Mouse (Mus musculus): ENCODE results near the gene Ccl26. TPM values are rescaled to one million over a fixed set of nuclear protein-coding genes. Genes with fewer than 3 reads are reported as not detected.
"Not testable (repeated sequence)": the region's sequence is repeated elsewhere in the genome, so short reads cannot be mapped to it uniquely, and the experiment has no call there.

Gene Ccl26
- polyA plus RNA-seq (2015; fragmentation: Nextera tagmentation; extraction: Ambion mirVana): not detected in 2 replicates

GRCm38 (mm10) chr5:135563469-135563868 lies at the start of gene Ccl26:
Gene Ccl26, minus strand, starts transcription at chr5:135563569.
- H3K27me3 ChIP-seq (ENCODE audit: control insufficient read depth, insufficient read depth, low read depth, low read length): no peaks in the 10 kb centered on the region
- H3K4me3 ChIP-seq (ENCODE audit: low read depth, low read length): no peak within 1 kb of the TSS
- H3K9me3 ChIP-seq (replicated peaks; ENCODE audit: control insufficient read depth, low read length): no peaks in the 10 kb centered on the region
- no peak for ATAC-seq (ENCODE audit: low read depth)
- no peaks in the 10 kb centered on the region for H3K36me3 ChIP-seq (ENCODE audit: control insufficient read depth, insufficient read depth)
- H3K4me2 ChIP-seq (ENCODE audit: low read depth, low read length): no peak within 1 kb of the TSS
- H3K27ac ChIP-seq (ENCODE audit: low read length): no peak within 1 kb of the TSS
- H3K4me1 ChIP-seq (ENCODE audit: control insufficient read depth, low read depth, low read length): no peaks in the 10 kb centered on the region
- WGBS (ENCODE audit: insufficient replicate concordance): 65% methylated on average over 3 of the region's 3 CpGs
- no peak within 1 kb of the TSS for H3K9ac ChIP-seq (ENCODE audit: low read depth, low read length)

GRCm38 (mm10) chr5:135609794-135610193 lies 46.4 kb upstream of the Ccl26 start:
- H3K4me1 ChIP-seq (ENCODE audit: control insufficient read depth, low read depth, low read length): no peaks in the 10 kb centered on the region
- H3K4me3 ChIP-seq (ENCODE audit: low read depth, low read length): no peak overlapping the region
- no peaks in the 10 kb centered on the region; the same call in 1 of the 2 replicates for H3K9me3 ChIP-seq (replicated peaks; ENCODE audit: control insufficient read depth, low read length)
- 24% methylated on average over 4 of the region's 4 CpGs for WGBS (ENCODE audit: insufficient replicate concordance)
- H3K27me3 ChIP-seq (ENCODE audit: control insufficient read depth, insufficient read depth, low read depth, low read length): no peaks in the 10 kb centered on the region
- H3K4me2 ChIP-seq (ENCODE audit: low read depth, low read length): no peak overlapping the region
- H3K27ac ChIP-seq (ENCODE audit: low read length): no peak overlapping the region
- no peak for ATAC-seq (ENCODE audit: low read depth)
- H3K9ac ChIP-seq (ENCODE audit: low read depth, low read length): no peak overlapping the region
- H3K36me3 ChIP-seq (ENCODE audit: control insufficient read depth, insufficient read depth): no peaks in the 10 kb centered on the region

DNA sequence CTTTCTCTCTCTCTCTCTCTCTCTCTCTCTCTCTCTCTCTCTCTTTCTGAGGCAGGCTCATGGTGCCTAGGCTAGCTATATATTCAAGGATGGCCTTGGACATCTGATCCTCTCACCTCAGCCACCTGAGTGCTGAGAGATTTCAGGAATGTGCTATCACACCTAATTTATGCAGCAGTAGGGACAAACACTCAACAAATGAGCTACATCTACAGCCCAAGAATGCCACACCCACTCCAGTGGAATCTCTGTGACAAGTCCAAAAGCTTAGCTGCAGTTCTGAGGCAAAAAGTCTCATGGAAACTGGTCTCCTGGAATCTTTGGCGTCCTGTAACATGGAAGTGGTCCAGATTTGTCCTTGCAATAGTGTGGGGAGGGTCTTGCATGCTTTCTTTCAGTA lies 44.2 kb upstream of the Ccl26 start:
- H3K9me3 ChIP-seq (replicated peaks; ENCODE audit: control insufficient read depth, low read length): no peaks in the 10 kb centered on the region; the same call in 1 of the 2 replicates
- no peak for ATAC-seq (ENCODE audit: low read depth)
- H3K4me3 ChIP-seq (ENCODE audit: low read depth, low read length): no peak overlapping the region
- H3K4me1 ChIP-seq (ENCODE audit: control insufficient read depth, low read depth, low read length): no peaks in the 10 kb centered on the region
- H3K27ac ChIP-seq (ENCODE audit: low read length): no peak overlapping the region
- no peaks in the 10 kb centered on the region for H3K36me3 ChIP-seq (ENCODE audit: control insufficient read depth, insufficient read depth)
- H3K9ac ChIP-seq (ENCODE audit: low read depth, low read length): no peak overlapping the region
- WGBS (ENCODE audit: insufficient replicate concordance): 24% methylated on average over 1 of the region's 1 CpGs
- no peak overlapping the region for H3K4me2 ChIP-seq (ENCODE audit: low read depth, low read length)
- H3K27me3 ChIP-seq (ENCODE audit: control insufficient read depth, insufficient read depth, low read depth, low read length): no peaks in the 10 kb centered on the region

DNA sequence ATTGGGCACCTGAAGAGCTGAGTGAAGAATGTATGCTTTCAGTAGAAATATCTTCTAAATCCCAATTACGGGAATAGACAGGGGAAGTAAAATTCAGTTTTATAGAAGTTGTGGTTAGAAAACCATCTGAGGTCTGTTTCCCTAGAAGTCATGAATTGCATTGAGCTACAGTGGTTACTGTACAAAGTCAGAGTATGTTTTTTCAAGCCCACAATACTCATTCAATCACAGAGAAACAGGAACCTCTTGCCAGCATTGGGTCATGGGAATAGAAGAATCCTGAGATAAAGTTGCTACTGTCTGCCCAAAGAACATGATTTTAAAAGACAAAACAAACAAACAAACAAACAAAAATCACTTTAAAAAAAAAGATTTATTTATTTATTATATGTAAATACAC lies 43.3 kb upstream of the Ccl26 start:
- H3K4me3 ChIP-seq (ENCODE audit: low read depth, low read length); ATAC-seq (ENCODE audit: low read depth); H3K4me2 ChIP-seq (ENCODE audit: low read depth, low read length); H3K9ac ChIP-seq (ENCODE audit: low read depth, low read length); H3K27ac ChIP-seq (ENCODE audit: low read length); H3K4me1 ChIP-seq (ENCODE audit: control insufficient read depth, low read depth, low read length); H3K36me3 ChIP-seq (ENCODE audit: control insufficient read depth, insufficient read depth); H3K9me3 ChIP-seq (replicated peaks; ENCODE audit: control insufficient read depth, low read length); H3K27me3 ChIP-seq (ENCODE audit: control insufficient read depth, insufficient read depth, low read depth, low read length): not testable (repeated sequence)
- no CpG with 5 or more reads among the region's 1 CpGs for WGBS (ENCODE audit: insufficient replicate concordance)

- H3K4me3 ChIP-seq (ENCODE audit: low read depth, low read length); H3K36me3 ChIP-seq (ENCODE audit: control insufficient read depth, insufficient read depth); H3K9ac ChIP-seq (ENCODE audit: low read depth, low read length); H3K4me2 ChIP-seq (ENCODE audit: low read depth, low read length); H3K4me1 ChIP-seq (ENCODE audit: control insufficient read depth, low read depth, low read length); H3K9me3 ChIP-seq (replicated peaks; ENCODE audit: control insufficient read depth, low read length); ATAC-seq (ENCODE audit: low read depth); H3K27me3 ChIP-seq (ENCODE audit: control insufficient read depth, insufficient read depth, low read depth, low read length); H3K27ac ChIP-seq (ENCODE audit: low read length): not testable (repeated sequence)
- no CpG with 5 or more reads among the region's 1 CpGs for WGBS (ENCODE audit: insufficient replicate concordance)
These were observed 41.3 kb upstream of the Ccl26 start for GRCm38 (mm10) chr5:135604643-135605042.

GRCm38 (mm10) chr5:135589996-135590784 lies 26.8 kb upstream of the Ccl26 start:
- Histone ChIP-seq H3K9me3 (replicated peaks; ENCODE audit: control insufficient read depth, low read length) (no peaks in the 10 kb centered on the region), H3K4me3 (ENCODE audit: low read depth, low read length) (no peak overlapping the region), H3K36me3 (ENCODE audit: control insufficient read depth, insufficient read depth) (no peaks in the 10 kb centered on the region), H3K4me2 (ENCODE audit: low read depth, low read length) (no peak overlapping the region), H3K27me3 (ENCODE audit: control insufficient read depth, insufficient read depth, low read depth, low read length) (no peaks in the 10 kb centered on the region), H3K9ac (ENCODE audit: low read depth, low read length) (no peak overlapping the region), H3K4me1 (ENCODE audit: control insufficient read depth, low read depth, low read length) (no peaks in the 10 kb centered on the region), H3K27ac (ENCODE audit: low read length) (no peak overlapping the region)
- ATAC-seq (ENCODE audit: low read depth): no peak
- WGBS (ENCODE audit: insufficient replicate concordance): 55% methylated on average over 12 of the region's 12 CpGs

DNA sequence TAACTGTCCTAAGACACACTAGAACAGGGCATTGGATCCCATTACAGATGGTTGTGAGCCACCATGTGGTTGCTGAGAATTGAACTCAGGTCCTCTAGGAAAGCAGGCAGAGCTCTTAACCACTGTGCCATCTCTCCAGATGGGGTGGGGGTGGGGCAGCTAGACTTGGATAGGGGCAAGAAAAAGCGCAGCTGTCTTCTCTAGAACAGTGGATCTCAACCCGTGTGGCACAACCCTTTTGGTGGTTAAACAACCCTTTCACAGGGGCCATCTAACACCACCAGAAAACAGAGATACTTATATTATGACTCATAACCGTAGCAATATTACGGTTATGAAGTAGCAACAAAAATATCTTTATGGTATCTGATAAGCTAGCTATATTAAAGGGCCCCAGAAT lies 24.4 kb upstream of the Ccl26 start:
- no peaks in the 10 kb centered on the region for H3K4me1 ChIP-seq (ENCODE audit: control insufficient read depth, low read depth, low read length)
- no peaks in the 10 kb centered on the region for H3K9me3 ChIP-seq (replicated peaks; ENCODE audit: control insufficient read depth, low read length)
- H3K9ac ChIP-seq (ENCODE audit: low read depth, low read length): no peak overlapping the region
- H3K4me2 ChIP-seq (ENCODE audit: low read depth, low read length): no peak overlapping the region
- no peak for ATAC-seq (ENCODE audit: low read depth)
- H3K27me3 ChIP-seq (ENCODE audit: control insufficient read depth, insufficient read depth, low read depth, low read length): no peaks in the 10 kb centered on the region
- H3K27ac ChIP-seq (ENCODE audit: low read length): no peak overlapping the region
- no peaks in the 10 kb centered on the region for H3K36me3 ChIP-seq (ENCODE audit: control insufficient read depth, insufficient read depth)
- H3K4me3 ChIP-seq (ENCODE audit: low read depth, low read length): no peak overlapping the region
- WGBS (ENCODE audit: insufficient replicate concordance): 62% methylated on average over 4 of the region's 4 CpGs

DNA sequence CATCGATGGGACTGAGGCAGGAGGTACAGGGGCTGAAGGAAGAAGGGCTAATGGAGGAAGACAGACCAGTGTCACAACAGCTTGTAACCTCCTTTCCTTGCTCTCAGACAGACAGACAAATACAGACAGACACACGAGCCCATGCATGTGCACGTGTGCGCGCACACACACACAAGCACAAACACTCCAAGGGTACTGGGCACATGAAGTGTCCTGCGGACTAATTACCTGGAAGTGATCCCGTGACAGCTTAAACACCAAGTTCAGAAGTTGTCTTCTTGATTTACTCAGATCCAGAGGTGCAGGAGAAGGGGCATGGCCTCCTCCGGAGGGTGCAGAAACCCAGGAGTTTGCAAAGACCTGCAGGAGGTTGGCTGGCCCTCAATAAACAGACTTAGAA lies 22.3 kb upstream of the Ccl26 start:
- no peak overlapping the region for H3K4me3 ChIP-seq (ENCODE audit: low read depth, low read length)
- H3K9ac ChIP-seq (ENCODE audit: low read depth, low read length): no peak overlapping the region
- no peaks in the 10 kb centered on the region for H3K27me3 ChIP-seq (ENCODE audit: control insufficient read depth, insufficient read depth, low read depth, low read length)
- no peak overlapping the region for H3K27ac ChIP-seq (ENCODE audit: low read length)
- ATAC-seq (ENCODE audit: low read depth): no peak
- H3K4me2 ChIP-seq (ENCODE audit: low read depth, low read length): no peak overlapping the region
- 66% methylated on average over 8 of the region's 8 CpGs for WGBS (ENCODE audit: insufficient replicate concordance)
- no peaks in the 10 kb centered on the region for H3K9me3 ChIP-seq (replicated peaks; ENCODE audit: control insufficient read depth, low read length)
- no peaks in the 10 kb centered on the region for H3K4me1 ChIP-seq (ENCODE audit: control insufficient read depth, low read depth, low read length)
- H3K36me3 ChIP-seq (ENCODE audit: control insufficient read depth, insufficient read depth): no peaks in the 10 kb centered on the region

DNA sequence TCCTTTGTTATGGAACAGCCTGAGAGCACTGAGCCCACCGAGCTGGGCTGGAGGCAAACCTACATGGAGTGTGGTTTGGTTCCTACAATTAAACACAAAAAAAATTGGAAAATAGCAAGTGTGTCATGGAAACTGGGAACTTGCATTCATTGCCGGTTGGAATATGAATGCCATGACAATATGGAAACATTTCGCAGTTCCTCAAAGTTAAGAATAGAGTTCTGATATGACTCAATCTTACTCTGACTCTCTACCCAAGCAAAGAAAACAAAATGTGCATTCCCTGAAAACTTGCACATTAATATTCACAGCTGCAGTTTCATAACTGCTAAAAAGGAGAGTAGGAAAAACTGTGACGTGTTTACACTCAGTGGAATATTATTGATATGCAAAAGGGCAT lies 19.0 kb upstream of the Ccl26 start:
- 59% methylated on average over 4 of the region's 4 CpGs for WGBS (ENCODE audit: insufficient replicate concordance)
- no peak for ATAC-seq (ENCODE audit: low read depth)
- no peak overlapping the region for H3K4me2 ChIP-seq (ENCODE audit: low read depth, low read length)
- no peak overlapping the region for H3K4me3 ChIP-seq (ENCODE audit: low read depth, low read length)
- H3K4me1 ChIP-seq (ENCODE audit: control insufficient read depth, low read depth, low read length): no peaks in the 10 kb centered on the region
- no peaks in the 10 kb centered on the region for H3K9me3 ChIP-seq (replicated peaks; ENCODE audit: control insufficient read depth, low read length)
- H3K9ac ChIP-seq (ENCODE audit: low read depth, low read length): no peak overlapping the region
- no peak overlapping the region for H3K27ac ChIP-seq (ENCODE audit: low read length)
- H3K27me3 ChIP-seq (ENCODE audit: control insufficient read depth, insufficient read depth, low read depth, low read length): no peaks in the 10 kb centered on the region
- no peaks in the 10 kb centered on the region for H3K36me3 ChIP-seq (ENCODE audit: control insufficient read depth, insufficient read depth)

Data from liver, embryonic 16.5 days (tissue).